In genomic region chr11:45848253-45848652, GRCm38 (mm10) we compare ENCODE assay signal across 21 mouse cellular contexts.
"Had no signal": no experiment of that assay in that cellular context is flagged by ENCODE, and none has a peak within 500 bp of the region (broad histone marks: within the 10 kb centered on the region; RNA-seq: fewer than 3 reads in every experiment).

No protein-coding gene starts in this region.

- H3K36me3 ChIP-seq: liver, embryonic 15.5 days; lung, embryonic 15.5 days; midbrain, embryonic 13.5 days; midbrain, embryonic 15.5 days; neural tube, embryonic 13.5 days; neural tube, embryonic 15.5 days had no signal

- H3K4me2 ChIP-seq: liver, embryonic 13.5 days; liver, embryonic 15.5 days; lung, embryonic 15.5 days; midbrain, embryonic 11.5 days; midbrain, embryonic 13.5 days; midbrain, embryonic 15.5 days; neural tube, embryonic 13.5 days; neural tube, embryonic 15.5 days had no signal

- DNase-seq: liver, embryonic 13.5 days; lung, adult 2 months; lung, postnatal 14 days; lung, postnatal 36 days; retina, postnatal 1 day; right cerebral cortex, adult 18-20 months; right cerebral cortex, postnatal 14 days; right cerebral cortex, postnatal 4 days; spleen, adult 18-20 months had no signal

- ATAC-seq: liver, postnatal 0 days; lung, postnatal 0 days; midbrain, embryonic 13.5 days; midbrain, embryonic 15.5 days had no signal

- H3K4me3 ChIP-seq: liver, embryonic 13.5 days; liver, embryonic 15.5 days; lung, embryonic 15.5 days; midbrain, embryonic 13.5 days; midbrain, embryonic 15.5 days; myocyte; neural tube, embryonic 13.5 days; neural tube, embryonic 15.5 days had no signal

- H3K9ac ChIP-seq: liver, embryonic 13.5 days; liver, embryonic 15.5 days; liver, postnatal 0 days; lung, embryonic 15.5 days; midbrain, embryonic 13.5 days; midbrain, embryonic 15.5 days; neural tube, embryonic 13.5 days; neural tube, embryonic 15.5 days had no signal

- H3K27ac ChIP-seq: liver, embryonic 13.5 days; liver, embryonic 15.5 days; lung, embryonic 15.5 days; macrophage; midbrain, embryonic 13.5 days; midbrain, embryonic 15.5 days; neural tube, embryonic 13.5 days; neural tube, embryonic 15.5 days had no signal

- H3K27me3 ChIP-seq: liver, embryonic 13.5 days; liver, embryonic 15.5 days; lung, embryonic 15.5 days; megakaryocyte, embryonic 14.5 days; midbrain, embryonic 13.5 days; midbrain, embryonic 15.5 days; neural tube, embryonic 13.5 days; neural tube, embryonic 15.5 days had no signal

- H3K9me3 ChIP-seq: liver, embryonic 13.5 days; liver, embryonic 15.5 days; lung, embryonic 15.5 days; midbrain, embryonic 13.5 days; midbrain, embryonic 15.5 days; neural tube, embryonic 13.5 days; neural tube, embryonic 15.5 days had no signal
